Mouse (Mus musculus) retina, embryonic 14.5 days (tissue): Measurements from ENCODE around the gene Abtb2.

Experiments used
- DNase-seq: peaks from one replicate; pipeline ENCODE4 v3.0.0-alpha.2; 2015; ENCODE audit warnings: low spot score

The Abtb2 gene

DNA sequence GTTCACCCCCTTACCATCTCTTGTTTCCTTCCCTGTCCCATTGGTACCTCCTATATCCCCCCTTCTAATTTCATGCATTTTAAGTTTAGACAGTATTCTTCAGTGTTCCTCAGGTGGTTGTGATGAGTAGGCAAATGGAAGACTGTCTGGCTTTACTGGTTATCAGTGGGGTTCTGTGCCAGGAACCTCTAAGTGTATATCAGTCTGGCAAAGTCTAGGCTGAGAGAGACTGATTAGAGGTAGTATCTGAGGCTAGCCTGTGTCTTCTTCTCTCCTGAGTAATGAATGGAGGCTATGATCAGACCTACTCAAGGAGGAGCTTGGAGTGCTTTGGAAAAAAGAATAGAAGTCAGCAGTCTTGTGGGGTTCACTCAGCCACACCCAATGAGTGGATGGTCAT lies 18.0 kb downstream of the Abtb2 start:
- DNase-seq = no peak

DNA sequence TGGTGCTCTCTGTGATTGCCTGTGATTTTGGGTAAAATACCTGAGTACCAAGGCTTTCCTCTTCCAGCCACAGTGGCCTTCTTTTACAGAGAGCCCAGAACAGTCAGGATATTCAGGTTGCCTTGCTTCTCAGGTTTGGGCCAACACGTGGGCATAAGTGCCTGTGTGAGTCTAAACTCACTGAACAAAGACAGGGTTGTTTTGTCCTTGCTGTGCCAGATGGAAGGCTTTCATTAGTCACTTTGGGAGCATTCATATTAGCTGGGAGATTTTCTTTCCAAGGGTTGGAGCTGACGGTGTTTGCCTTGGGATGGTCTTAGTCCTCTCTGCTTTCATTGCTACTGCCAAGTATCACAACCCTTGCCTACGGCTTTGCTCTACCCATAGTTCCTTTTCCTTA lies 20.3 kb downstream of the Abtb2 start:
- no peak for DNase-seq

DNA sequence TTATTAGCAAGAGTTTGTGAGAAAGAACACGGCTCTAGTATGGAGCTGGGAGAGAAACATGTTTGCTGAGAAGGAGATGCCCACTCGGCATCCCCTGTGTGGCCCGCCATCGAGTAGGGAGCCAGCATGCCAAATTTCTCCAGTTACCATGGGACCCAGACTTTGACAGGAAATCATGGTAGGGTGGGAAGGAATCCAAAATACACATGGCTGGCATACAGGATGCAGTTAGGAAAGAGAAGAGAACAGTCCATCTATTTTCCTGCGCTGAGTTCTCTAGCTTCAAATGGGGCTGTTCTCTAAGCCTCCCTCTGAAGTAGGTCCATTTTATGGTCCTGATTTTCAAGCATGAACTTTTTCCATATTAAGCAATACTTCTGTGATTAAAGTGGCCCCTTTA lies 22.7 kb downstream of the Abtb2 start:
- no peak for DNase-seq

DNA sequence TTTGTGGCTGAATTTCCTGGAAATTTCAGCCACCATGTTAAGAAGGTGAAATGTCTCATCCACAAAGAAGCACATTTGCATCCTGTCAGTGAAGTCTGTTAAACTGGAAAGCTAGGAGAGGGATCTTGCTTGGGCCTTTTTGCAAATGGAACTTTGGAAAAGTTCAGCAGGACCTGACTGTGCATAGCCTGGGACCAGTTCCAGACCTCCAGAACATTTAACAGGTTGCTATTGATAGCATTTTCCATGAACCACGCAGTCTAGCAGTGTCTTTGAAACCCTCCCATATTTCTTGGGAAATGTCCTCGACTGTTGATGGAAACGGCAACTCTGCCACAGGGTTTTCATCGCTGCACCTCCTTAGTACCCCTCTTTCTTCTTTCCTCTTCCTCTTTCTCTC lies 23.3 kb downstream of the Abtb2 start:
- DNase-seq = no peak

DNA sequence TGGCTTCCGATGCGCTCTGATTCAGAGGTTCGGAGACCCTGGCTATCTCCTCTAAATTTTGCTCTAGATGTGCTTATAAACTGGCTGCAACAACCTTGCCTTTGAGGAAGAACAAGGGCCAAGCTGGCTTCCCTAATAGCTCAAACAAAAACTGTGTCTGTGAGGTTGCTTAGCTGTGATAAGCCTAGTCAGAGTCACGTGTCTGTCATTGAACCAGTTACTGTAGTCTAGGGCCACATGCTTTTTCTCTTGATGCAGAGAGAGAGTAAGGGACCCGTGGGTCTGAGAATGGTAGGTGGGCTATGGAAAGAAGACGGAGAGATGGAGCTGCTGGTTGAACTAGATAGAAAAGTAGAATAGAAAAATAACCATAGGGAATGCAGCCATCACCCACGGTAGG lies 24.5 kb downstream of the Abtb2 start:
- DNase-seq = no peak

DNA sequence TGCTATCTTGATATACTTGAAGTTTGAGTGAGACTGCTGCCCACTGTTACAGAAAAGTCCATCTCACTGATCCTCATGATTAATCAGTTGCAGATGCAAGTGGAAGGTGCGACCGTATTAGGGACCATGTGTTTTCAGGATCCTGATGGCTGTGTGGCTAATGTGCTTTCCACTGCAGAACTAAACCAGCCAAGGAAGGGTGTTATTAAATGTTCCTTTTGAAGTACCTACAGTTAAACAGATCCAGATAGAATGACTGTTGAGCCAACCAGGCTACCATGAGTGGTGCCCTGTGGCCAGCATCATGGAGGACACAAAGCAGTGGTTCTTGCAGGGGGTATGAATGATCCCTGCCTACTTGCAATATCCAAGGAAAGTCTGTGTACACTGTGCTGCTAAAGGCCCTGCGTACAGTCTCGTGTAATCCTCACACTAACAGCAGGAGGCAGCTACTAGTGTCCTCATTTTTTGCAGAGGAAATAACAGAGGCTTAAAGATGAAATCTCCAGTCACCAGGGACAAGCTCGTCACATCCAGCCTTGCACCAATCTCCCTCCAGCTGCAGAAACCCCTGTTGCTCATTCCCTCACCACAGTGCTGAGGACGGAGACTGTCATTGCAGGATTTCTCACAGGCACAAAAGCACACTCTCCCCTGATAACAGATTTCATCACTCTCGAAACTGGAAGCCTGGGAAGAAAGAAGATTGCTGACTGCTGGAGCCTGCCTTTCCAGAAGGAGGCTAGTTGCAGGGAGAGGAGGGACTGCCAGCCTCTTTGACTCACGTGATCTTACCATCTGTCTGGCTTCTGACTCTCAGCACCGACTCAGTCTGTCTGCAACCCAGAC lies 25.9 kb downstream of the Abtb2 start:
- DNase-seq = peak; percentile 32

DNA sequence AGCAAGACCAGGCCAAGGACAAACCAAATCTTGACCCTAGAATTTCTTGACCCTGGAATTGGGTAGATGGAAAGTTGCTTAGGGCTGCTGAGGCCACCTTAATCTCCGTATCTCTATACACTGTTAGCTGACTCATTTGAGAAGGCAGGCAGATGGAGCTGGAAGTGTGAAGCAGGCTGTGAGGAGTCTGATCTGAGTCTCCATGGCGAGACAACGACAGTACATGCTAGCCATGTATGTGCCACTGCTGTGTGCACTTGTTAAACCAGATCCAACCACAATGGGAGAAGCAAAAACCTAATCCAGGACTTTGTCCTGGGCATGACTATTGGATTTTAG lies 26.4 kb downstream of the Abtb2 start:
- no peak for DNase-seq

DNA sequence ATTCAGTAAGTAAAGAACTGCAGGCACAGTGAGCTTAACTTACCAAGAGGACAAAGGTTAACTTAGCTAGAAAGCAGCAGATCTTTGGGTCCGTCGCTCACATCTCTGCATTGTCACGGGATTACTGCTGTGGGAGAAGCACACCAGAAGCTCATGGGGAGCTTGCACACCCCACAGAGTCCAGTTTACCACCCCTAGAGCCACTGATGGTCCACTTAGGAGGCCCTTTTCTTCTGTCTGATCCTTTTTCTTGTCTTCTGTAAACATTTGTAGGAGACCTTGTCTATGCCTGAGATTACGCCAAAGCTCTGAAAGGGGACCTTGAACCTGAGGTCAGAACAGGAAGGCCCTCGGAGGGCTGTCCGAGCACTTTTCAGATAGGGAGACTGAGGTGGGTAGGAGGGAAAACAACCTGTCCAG lies 28.5 kb downstream of the Abtb2 start:
- DNase-seq = no peak

DNA sequence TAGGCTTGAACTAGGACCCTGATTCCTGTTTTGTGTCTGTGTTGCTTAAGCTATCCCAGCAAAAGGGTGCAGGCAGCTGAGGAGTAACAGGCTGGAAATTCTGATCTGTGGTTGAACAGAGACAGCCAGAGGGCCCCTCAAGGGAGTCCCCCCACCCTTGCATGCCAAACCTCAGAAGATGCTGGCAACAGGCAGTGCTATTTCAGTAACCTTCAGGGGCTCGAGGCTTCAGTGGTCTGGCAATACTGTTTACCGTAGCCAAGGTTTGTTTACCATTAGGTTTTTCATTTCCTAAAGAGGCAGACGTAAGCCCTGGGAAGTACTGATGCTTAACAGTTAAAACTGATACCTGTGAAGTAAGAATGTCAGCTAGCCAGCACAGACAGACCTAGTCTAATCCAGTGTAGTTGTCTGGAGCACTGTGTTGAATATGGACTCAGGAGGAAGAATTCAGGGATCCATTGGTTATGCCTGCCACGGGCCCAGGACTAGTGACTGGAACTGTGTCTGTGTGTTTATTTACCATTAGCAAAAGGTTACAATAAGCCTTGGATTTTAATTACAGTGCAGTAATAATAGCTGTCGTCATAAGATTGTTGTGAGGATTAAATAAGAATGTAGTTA lies 29.0 kb downstream of the Abtb2 start:
- DNase-seq = no peak

DNA sequence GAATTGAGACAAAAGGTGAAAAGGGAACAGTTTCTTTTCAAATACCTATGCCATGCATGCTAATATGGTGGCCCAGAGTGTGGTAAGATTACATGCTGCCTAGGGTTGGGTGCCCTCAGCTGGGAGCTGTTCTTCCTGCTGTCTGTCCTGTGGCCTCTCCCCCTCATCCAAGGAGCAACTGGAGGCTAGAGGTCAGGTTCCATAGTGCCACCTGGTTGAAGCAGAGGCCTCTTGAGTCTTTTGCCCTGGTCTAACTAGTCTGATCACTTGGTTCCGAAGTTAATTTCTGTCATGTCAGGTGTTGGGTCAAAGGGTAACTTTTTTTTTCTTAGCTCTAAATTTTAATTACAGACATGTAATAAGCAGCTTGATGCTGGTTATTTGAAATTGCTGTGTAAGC lies 33.2 kb downstream of the Abtb2 start:
- DNase-seq = no peak

DNA sequence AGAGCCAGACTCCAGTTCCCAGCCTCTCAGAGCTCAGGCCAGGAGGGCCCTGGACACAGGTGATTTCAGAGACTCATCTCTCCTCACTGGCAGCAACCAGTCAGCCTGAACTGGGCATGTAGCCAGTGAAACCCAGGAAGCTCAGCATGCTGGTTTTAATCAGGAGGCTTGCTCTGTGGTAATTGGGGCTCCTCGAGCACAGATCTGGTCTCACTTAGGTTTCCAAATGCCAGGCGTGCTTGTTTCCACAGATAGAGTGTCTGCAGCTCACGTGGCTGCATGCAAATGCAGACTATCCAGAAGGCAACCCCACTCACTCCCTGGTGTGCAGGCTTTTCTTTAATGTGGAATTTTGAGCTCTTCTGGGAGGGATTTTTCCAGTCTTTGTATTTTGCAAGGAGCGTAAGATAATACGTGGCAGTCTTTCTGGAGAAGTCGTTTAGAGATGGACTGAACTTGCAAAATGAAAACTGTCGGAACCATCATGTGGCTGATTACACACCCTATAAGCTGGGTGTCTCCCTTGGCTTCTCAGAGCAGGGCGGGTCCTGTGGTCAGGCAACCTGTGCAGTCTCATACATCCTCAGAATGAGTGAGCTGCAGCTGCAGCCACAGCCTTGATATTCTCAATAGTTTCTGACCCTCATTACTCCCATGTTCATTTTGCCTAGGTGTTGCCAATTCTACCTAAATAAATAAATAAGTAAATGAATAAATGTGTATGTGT lies 34.2 kb downstream of the Abtb2 start:
- DNase-seq = no peak

DNA sequence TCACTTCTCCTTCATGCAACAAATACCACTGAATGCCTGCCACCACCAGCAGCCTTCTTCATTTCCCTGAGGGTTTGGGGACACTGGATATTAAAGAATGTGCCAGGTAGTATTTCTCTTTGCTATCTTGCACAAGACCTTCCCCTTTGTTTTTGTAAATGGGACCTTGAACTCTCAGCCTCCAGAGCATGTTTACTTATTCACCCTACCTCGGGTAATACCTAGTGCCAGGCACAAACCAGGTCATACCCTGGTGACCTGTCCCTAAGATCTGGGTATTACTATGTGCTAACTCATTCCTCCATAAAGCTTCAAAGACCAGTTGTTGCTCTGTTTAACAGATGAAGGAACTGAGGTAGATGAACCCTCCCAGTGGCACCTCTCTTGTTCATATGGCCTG lies 35.0 kb downstream of the Abtb2 start:
- no peak for DNase-seq

DNA sequence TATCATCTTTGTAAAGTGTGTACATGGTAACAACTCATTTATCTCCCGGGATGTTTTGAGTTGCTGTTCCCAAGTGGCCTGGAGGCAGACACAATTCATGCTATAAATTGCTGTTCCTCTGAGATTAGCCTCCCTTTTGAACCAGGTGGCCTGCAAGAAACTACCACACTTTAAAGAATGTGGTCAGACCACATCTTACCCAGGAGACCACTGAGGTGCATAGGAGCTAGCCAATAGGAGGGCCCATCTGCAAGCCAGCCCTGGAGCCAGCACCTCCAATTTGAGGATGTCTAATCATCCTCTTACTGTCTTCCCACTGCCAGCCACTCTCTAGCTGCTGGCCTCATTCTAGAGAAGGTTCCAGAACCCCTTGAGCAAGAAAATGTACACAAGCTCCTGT lies 35.4 kb downstream of the Abtb2 start:
- no peak for DNase-seq

DNA sequence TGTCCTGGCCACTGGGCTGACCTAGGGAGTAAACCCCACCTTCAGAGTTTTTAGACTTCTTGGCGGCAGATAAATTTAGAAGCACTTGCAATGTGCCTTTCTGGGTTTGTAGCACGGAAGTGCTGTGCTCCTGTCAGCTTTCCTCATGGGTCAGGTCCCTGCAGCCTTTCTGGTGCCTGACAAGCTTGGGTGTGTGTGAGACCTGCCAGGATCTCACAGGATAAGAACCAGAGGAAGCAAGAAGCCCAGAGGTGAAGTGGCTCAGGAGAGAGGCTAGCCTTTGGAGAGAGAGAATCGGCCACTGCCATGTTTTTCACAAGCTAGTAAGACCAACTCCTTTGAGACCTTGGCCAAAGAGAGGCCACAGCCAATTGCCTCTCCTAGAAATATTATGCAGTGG lies 37.1 kb downstream of the Abtb2 start:
- DNase-seq = no peak

DNA sequence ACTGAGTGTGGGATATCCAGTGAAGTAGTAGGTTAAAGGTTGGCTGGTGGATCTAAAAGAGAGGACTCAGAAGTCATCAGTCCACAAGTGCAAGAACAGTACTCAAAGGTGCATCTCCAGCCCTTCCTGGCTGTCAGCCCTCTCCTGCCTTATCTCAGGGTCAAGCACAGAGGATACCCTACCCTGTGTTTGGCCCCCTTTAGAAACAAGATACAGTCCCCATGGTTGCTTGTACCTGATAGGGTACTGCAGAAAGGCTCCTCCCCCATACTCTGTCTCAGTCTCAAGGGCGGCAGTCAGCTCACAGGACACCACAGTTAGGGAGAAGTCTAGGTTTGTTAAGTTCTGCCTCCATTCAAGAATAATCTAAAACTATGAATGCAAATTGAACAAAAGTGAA lies 37.8 kb downstream of the Abtb2 start:
- no peak for DNase-seq

DNA sequence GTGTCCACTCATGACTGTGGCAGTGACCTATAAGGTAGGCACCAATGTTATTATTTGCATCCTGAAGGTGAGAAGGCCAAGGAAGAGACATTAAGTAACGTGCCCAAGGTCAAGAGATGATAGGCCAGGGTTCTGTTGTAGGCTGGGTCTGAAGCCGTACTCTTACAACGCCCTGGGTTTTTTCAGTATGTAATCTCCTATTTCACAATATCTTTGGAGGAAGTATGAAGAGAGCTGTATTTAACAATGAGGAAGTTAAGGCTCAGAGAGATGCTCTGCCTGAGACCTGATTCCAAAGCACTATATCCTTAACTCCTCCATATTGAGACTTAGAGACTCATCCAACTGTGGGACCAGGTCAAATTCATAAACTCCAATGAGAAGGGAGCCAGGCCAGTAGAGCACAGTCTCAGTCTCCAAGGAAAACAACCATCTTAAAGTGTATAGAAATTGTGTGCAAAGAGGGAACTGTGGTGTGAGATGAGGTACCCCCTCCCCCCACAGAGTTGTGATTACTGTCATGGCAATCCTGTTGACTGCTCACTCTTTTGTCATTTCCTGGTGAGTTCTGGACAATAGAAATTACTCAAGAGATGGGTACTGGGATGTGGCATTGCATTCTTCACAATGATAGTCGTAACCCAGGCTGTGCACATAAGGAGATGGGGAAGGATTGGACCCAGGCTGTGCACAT lies 39.8 kb downstream of the Abtb2 start:
- no peak for DNase-seq

DNA sequence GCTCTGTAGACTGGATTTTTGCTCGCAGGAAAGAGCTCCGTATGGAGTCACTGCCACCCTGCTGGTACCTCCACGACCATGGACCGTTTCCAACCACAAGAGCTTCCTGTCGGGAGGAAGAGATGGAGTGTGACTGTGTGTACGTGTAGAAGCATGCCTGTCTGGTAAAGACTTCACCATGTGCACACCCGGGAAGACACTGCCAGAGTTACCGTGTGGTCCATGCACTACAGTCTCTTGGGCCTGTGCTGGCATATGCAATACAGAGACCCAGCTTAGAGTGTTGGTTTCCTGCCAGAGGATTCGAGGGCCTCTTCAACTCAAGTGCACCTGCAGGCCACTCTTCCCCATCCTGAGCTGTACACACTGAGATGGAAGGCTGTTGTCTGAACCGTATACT lies 41.8 kb downstream of the Abtb2 start:
- DNase-seq = no peak

DNA sequence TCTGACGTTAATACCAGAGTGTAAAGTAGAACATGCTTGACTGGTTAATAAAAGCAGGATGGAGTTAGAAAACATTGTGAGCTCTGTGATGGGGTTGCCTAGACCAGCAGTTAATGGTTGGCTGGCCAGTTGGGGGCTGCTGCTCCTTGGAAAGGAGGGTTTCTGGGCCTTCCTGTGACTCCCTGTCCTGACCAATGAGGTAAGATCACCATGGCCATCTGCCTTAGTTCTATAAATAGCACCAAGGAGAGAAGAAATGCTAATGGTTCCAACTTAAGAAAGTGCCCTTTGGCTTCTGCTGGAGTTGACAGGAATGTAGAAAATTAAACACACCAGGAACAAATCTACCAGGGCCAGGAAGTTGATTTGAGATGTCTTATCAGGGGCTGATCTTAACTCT lies 42.8 kb downstream of the Abtb2 start:
- no peak for DNase-seq

DNA sequence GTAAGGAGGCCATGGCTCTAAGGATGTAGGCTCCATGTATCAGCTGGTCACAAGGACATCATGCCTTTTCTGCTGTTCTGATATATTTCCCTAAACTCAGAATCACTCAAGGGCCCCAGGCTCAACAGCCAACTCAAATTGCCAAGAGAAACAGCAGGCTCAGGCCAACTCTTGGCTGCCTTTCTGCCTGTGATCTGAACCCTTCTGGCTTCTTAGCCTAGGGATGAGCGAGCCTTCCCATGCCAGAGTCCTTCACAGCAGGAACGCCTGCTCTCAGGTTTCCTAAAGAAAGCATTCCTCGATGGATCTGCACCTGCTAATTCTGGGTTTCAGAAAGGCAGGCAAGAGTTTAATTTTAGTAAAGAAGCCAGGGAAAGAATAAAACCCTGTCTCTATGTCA lies 43.4 kb downstream of the Abtb2 start:
- no peak for DNase-seq

DNA sequence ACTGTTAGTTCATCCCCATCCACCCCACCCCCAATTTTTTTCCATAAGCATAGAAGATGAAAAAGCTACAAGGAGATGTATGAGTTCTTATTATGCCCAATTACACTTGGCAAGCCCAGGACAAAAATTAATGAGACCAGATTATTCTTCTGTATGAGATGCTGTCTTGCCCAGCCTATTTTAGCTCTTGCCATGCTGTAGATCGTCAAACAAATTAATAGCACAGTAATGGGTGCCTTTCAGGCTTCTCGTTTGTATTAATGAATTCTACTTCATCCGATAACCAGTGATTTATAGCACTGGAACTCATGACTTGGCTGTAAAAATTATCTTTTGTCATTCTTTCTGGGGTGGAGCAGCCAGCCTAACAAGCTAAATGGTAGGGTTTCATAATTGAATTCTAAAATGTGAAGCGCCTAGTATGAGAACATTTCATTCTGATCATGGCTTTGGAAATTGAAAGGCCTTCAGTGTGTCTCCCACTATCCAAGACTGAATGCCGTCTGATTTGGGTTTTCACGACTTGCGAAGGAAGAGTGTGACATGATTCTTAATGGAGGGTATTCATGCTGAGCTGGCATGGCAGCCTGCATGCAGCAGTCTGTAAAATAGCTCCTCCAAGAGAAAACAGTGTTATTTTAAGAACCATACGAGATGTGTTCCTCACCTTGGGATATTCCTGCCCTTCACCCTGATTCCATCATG lies 44.9 kb downstream of the Abtb2 start:
- DNase-seq = no peak

DNA sequence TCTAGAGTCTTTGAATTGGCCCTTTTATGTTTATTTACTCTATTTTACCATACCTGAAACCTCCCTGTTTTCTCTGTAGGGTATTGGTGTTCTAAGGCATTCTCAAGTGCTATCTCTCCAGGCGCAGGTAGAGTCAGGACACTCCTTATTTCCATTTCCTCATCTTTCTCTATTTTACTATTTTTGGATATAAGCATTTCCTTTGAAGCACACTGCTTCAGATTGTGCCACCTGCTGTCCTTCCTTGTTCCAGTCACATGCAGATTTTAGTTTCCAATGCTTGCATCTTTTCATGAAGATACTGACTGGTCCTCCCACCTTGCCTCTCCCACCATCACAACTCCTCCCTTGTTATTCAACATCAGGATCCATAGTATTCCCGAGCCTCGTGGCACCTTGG lies 47.8 kb downstream of the Abtb2 start:
- no peak for DNase-seq

DNA sequence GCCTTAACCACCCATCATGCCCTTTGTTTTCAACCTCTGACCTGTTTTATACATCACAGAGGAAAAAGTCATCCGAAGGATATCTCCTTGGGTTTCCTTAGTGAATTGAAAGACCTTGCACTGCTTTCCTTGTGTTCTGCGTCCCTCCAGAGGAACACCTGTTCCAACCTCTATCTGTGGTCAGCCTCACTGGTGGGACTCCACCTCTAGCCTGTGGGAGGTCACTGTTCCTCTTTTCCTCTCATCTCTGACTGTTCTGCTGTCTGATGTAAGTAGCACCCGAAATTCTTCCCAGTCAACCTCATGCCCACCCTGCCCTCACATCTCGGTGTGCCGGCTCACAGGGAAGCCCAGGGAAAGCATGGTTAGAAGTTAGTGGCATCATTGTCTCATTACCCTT lies 48.9 kb downstream of the Abtb2 start:
- no peak for DNase-seq
